Mouse (Mus musculus) midbrain, embryonic 11.5 days (tissue): Measurements from ENCODE around the gene Klhl7. TPM values are rescaled to one million over a fixed set of nuclear protein-coding genes. Genes with fewer than 3 reads are reported as not detected.

Experiments
- ATAC-seq: fragments of 200-750 bp; cut with Nextera tagmentation; 2 replicates; pipeline ENCODE4 v1.8.0; 2017; ENCODE audit warnings: moderate TSS enrichment, moderate library complexity; ENCODE audit not compliant: low FRiP score
- DNase-seq: peaks from one replicate; pipeline ENCODE4 v3.0.0; 2015; ENCODE audit warnings: low spot score; ENCODE audit errors: missing footprints
- H3K27ac ChIP-seq: fragments of 300-500 bp; sonication (generic); 2 replicates; pipeline ENCODE4 v1.5.1; 2014; ENCODE audit warnings: low read depth, low read length
- H3K27me3 ChIP-seq: fragments of 300-500 bp; sonication (generic); 2 replicates; pipeline ENCODE4 v1.6.1; 2014; ENCODE audit warnings: mild to moderate bottlenecking, low read length, moderate library complexity, mixed read lengths; ENCODE audit not compliant: control insufficient read depth, insufficient read depth
- H3K36me3 ChIP-seq: fragments of 300-500 bp; sonication (generic); 2 replicates; pipeline ENCODE4 v1.6.1; 2014; ENCODE audit warnings: mild to moderate bottlenecking, low read length, moderate library complexity, mixed read lengths; ENCODE audit not compliant: control insufficient read depth, insufficient read depth
- H3K4me1 ChIP-seq: fragments of 300-500 bp; sonication (generic); 2 replicates; pipeline ENCODE4 v1.6.1; 2014; ENCODE audit warnings: low read length; ENCODE audit not compliant: control insufficient read depth, insufficient read depth
- H3K4me2 ChIP-seq: fragments of 300-500 bp; sonication (generic); 2 replicates; pipeline ENCODE4 v1.6.1; 2014; ENCODE audit warnings: mild to moderate bottlenecking, moderate library complexity
- H3K4me3 ChIP-seq: fragments of 300-500 bp; sonication (generic); 2 replicates; pipeline ENCODE4 v1.5.1; 2014; ENCODE audit warnings: low read depth, low read length
- H3K9ac ChIP-seq: fragments of 300-500 bp; sonication (generic); 2 replicates; pipeline ENCODE4 v1.6.1; 2014; ENCODE audit warnings: low read length
- H3K9me3 ChIP-seq: fragments of 300-500 bp; sonication (generic); 2 replicates; pipeline ENCODE4 v1.6.1; 2016; ENCODE audit warnings: low read length; ENCODE audit not compliant: control insufficient read depth
- WGBS: fragments of 180-500 bp; shearing (Covaris S2); extraction: QIAGEN DNeasy Blood & Tissue Kit; methylation state at CpG from one replicate; pipeline ENCODE4 v1.1.7; 2014; 5-methylcytosine and 5-hydroxymethylcytosine counted together
- polyA plus RNA-seq: library from polyadenylated mRNA; unstranded; fragments of >200 nt; fragmentation: Nextera tagmentation; extraction: Ambion mirVana; gene quantifications from 2 replicates; pipeline ENCODE4 v1.2.1, GENCODE M21; 2014

Klhl7 gene
- polyA plus RNA-seq, 1 experiment from 2014 or later = 116 TPM

DNA sequence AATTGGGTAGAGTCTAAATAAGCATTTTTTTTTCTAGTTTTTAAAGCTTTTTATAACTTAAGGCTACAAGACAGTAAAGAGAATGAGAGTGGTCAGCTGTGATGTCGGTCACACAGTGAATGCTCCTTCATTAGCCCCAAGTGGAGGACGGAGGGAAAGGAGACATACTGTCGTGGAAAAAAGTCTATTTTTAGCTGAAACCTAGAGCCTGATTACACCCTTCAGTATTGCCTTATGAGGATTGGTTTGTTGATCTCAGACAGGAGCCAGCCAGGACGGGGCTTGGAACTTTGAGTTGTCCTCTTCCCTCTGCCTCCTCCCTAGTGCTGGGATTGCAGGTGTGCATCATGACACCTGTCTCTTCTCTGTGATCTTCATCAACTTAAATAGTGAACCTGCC lies 26.6 kb downstream of the Klhl7 start:
- no peaks in the 10 kb centered on the region for H3K27me3 ChIP-seq
- H3K4me3 ChIP-seq = no peak overlapping the region
- peaks cover 19% of the 10 kb centered on the region for H3K4me1 ChIP-seq
- H3K4me2 ChIP-seq = no peak overlapping the region
- ATAC-seq (no peak), DNase-seq (no peak)
- WGBS = 84% methylated on average over 4 of the region's 4 CpGs
- H3K9me3 ChIP-seq = no peaks in the 10 kb centered on the region
- peaks cover 2% of the 10 kb centered on the region; the same call in 1 of the 2 replicates for H3K36me3 ChIP-seq
- no peak overlapping the region for H3K9ac ChIP-seq
- H3K27ac ChIP-seq = no peak overlapping the region

GRCm38 (mm10) chr5:24146964-24147363 lies 46.6 kb downstream of the Klhl7 start:
- Histone ChIP-seq H3K4me3 (no peak overlapping the region), H3K27me3 (no peaks in the 10 kb centered on the region), H3K27ac (no peak overlapping the region), H3K4me2 (no peak overlapping the region), H3K9ac (no peak overlapping the region), H3K4me1 (no peaks in the 10 kb centered on the region), H3K36me3 (peaks cover 20% of the 10 kb centered on the region; the same call in 1 of the 2 replicates), H3K9me3 (no peaks in the 10 kb centered on the region)
- WGBS = 91% methylated on average over 5 of the region's 5 CpGs
- DNase-seq = no peak
- ATAC-seq = no peak

DNA sequence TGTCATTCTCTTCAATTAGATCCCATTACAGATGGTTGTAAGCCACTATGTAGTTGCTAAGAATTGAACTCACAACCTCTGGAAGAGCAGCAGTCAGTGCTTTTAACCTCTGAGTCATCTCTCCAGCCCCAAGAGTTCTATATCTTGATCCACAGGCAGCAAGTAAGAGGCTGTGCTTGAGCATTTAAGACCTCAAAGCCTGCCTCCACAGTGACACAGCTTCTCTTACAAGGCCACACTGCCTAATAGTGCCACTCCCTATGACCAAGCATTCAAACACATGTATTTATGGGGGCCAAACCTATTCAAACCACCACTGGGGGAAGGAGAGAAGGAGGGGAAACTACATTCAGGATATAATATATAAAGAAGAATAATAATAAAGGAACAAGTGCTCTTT lies 51.8 kb downstream of the Klhl7 start:
- no peaks in the 10 kb centered on the region for H3K4me1 ChIP-seq
- H3K4me2 ChIP-seq = no peak overlapping the region
- ATAC-seq = no peak
- H3K4me3 ChIP-seq = no peak overlapping the region
- H3K36me3 ChIP-seq = no peaks in the 10 kb centered on the region
- no peak for DNase-seq
- H3K27ac ChIP-seq = no peak overlapping the region
- H3K9me3 ChIP-seq = no peaks in the 10 kb centered on the region
- no peak overlapping the region for H3K9ac ChIP-seq
- no peaks in the 10 kb centered on the region for H3K27me3 ChIP-seq

- H3K4me1 ChIP-seq = no peaks in the 10 kb centered on the region
- no peak overlapping the region for H3K4me2 ChIP-seq
- no peak overlapping the region for H3K27ac ChIP-seq
- no peaks in the 10 kb centered on the region for H3K27me3 ChIP-seq
- H3K9me3 ChIP-seq = no peaks in the 10 kb centered on the region
- WGBS = 95% methylated on average over 6 of the region's 6 CpGs
- H3K4me3 ChIP-seq = no peak overlapping the region
- no peak overlapping the region for H3K9ac ChIP-seq
- no peaks in the 10 kb centered on the region for H3K36me3 ChIP-seq
- ATAC-seq = no peak
- peak; percentile 33 for DNase-seq
Measured at GRCm38 (mm10) chr5:24156774-24157173, 56.4 kb downstream of the Klhl7 start.

GRCm38 (mm10) chr5:24164789-24165445 lies 64.5 kb downstream of the Klhl7 start, which contains the start of gene Nupl2:
Nupl2 (plus strand) TSS chr5:24164963.
- under 1% methylated on average over 52 of the region's 52 CpGs for WGBS
- Histone ChIP-seq H3K27ac (0 out of 2 replicates have a peak within 1 kb of the TSS, but pooled peaks have one; percentile 18), H3K9ac (peak within 1 kb of the TSS; percentile 84), H3K9me3 (no peaks in the 10 kb centered on the region), H3K4me2 (peak within 1 kb of the TSS; percentile 61), H3K27me3 (no peaks in the 10 kb centered on the region), H3K4me3 (peak within 1 kb of the TSS; percentile 71), H3K36me3 (no peaks in the 10 kb centered on the region), H3K4me1 (no peaks in the 10 kb centered on the region)
- peak; percentile 99 for ATAC-seq
- DNase-seq = peak; percentile 99

GRCm38 (mm10) chr5:24167263-24167662 lies 66.9 kb downstream of the Klhl7 start:
- H3K9ac ChIP-seq = no peak overlapping the region
- H3K4me1 ChIP-seq = no peaks in the 10 kb centered on the region
- H3K27me3 ChIP-seq = no peaks in the 10 kb centered on the region
- H3K9me3 ChIP-seq = no peaks in the 10 kb centered on the region
- H3K4me2 ChIP-seq = no peak overlapping the region
- 57% methylated on average over 5 of the region's 5 CpGs for WGBS
- ATAC-seq (no peak), DNase-seq (peak; percentile 72)
- H3K36me3 ChIP-seq = no peaks in the 10 kb centered on the region
- no peak overlapping the region for H3K4me3 ChIP-seq
- no peak overlapping the region for H3K27ac ChIP-seq

DNA sequence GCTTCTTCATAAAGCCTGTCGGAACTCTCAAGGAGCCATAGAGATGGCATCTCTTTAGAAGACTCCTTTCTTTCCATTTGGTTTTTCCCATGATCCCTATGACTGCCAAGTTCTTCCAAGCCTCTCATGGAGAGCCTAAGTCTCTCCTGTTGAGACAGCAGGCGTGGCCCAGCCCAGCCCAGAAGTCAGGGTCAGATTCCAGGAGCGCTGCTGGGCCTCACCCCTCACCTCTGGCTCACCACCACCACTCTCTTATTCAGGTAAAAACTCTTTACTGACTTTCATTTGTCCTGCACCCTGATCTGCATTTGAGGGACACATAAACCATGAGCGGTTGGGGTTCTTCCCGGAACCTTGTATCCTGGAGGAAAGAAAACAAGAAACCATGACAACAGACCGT lies 69.5 kb downstream of the Klhl7 start:
- 91% methylated on average over 6 of the region's 6 CpGs for WGBS

GRCm38 (mm10) chr5:24172092-24172491 lies 71.7 kb downstream of the Klhl7 start:
- Histone ChIP-seq H3K9ac (no peak overlapping the region), H3K4me3 (no peak overlapping the region), H3K36me3 (no peaks in the 10 kb centered on the region; the same call in 1 of the 2 replicates), H3K9me3 (no peaks in the 10 kb centered on the region), H3K27me3 (no peaks in the 10 kb centered on the region), H3K4me1 (no peaks in the 10 kb centered on the region), H3K27ac (no peak overlapping the region), H3K4me2 (no peak overlapping the region)
- DNase-seq (no peak), ATAC-seq (no peak)

More for the DNA sequence above, 69.5 kb downstream of the Klhl7 start:
- no peak for DNase-seq
- Histone ChIP-seq H3K27me3 (no peaks in the 10 kb centered on the region), H3K4me3 (no peak overlapping the region), H3K4me1 (no peaks in the 10 kb centered on the region), H3K4me2 (no peak overlapping the region), H3K9ac (no peak overlapping the region), H3K36me3 (no peaks in the 10 kb centered on the region), H3K27ac (no peak overlapping the region), H3K9me3 (no peaks in the 10 kb centered on the region)
- ATAC-seq = no peak

DNA sequence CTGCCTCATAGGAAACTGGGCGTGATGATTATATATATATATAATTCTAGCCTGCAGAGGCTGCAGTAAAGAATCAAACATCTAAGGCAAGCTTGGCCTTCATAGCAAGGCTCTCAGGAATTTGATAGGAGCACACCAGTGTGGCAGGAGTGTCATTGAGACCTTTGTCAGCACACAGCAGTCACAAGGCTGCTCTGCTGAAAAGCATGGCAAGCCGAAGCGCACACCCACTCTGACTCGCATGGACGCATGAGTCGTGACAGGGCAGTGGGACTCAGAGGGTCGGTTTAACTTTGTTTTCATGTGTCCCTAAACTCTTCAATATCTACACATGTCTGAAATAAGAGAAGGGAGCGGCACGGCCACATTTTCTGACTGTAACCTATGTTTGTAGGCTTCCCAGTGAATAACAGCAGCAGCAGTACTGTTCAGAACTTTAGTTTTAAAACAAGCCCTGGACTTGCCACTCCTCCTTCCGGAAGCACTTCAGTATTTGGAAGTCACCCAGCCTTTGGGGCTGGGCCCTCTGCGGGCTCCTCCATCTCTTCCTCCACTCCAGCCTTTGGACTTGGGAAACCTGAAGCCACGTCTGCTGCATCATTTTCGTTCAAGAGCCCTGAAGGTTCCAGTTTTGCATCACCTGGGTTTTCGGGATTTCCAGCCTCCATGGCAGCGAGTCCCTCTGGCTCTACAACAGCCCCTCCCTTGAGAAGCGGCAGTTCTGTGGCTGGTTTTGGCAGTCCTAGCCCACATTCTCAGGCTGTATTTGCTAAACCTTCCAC lies 81.3 kb downstream of the Klhl7 start:
- Histone ChIP-seq H3K9me3 (no peaks in the 10 kb centered on the region), H3K27me3 (no peaks in the 10 kb centered on the region), H3K9ac (no peak overlapping the region), H3K4me3 (no peak overlapping the region), H3K4me1 (no peaks in the 10 kb centered on the region), H3K27ac (no peak overlapping the region), H3K4me2 (no peak overlapping the region), H3K36me3 (peaks cover 5% of the 10 kb centered on the region)
- ATAC-seq (no peak), DNase-seq (no peak)
- WGBS = 94% methylated on average over 16 of the region's 16 CpGs
